Mouse (Mus musculus) spleen, postnatal 4 days (tissue): ENCODE data around the gene Mup16.
"Not testable (repeated sequence)": the region's sequence is repeated elsewhere in the genome, so short reads cannot be mapped to it uniquely, and the experiment has no call there.

Experiments
- DNase-seq, 2 experiments: peaks; one replicate each; pipeline ENCODE4 v3.0.0; 2022; ENCODE audit warnings: low spot score in 2 of 2

Gene Mup16

DNA sequence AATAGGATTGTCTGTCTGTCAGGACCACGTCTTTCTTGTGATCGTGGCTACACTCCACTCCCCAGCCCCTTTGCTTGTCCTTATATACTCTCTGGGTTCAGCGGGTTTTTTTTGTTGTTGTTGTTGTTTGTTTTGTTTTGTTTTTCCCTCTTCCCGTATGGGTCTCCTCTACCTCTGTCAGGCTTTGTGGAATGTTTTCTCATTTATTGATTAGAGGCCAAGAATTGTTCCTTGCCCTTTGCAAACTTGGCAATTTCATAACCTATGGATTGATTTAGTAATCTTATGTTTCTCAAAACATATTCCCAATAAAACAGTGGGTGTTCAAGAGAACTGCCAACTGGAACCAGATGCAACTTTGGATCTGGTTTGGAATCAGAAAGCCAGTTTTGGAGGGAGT lies at the start of gene Mup16:
Gene Mup16 (minus strand): TSS at position 101 of the 400 bp plus-strand sequence.
- not testable (repeated sequence) for DNase-seq

DNA sequence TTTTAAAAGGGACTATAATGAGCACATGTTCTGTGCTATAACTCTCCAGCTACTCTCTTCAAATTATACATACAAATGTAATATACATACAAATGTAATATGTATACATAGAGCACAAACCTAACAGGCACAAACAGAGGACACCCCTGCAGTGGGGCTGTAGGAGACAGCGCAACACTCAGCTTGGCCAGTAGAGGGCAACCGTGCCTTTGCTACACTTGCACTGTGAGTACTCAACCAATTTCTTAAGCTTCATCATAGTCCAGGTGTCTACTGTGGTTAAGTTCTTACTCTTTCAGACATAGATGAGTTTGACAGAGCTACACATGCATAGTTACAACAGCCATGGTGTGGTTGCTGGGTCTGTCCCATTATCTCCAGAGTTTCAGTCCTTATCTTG lies 36.6 kb upstream of the Mup16 start:
- DNase-seq: not testable (repeated sequence)
